Mouse (Mus musculus) layer of hippocampus, adult 6 months (tissue): Measurements from ENCODE around the gene Slc35c2. TPM values are rescaled to one million over a fixed set of nuclear protein-coding genes. Genes with fewer than 3 reads are reported as not detected.

Source experiments
- long read RNA-seq, 2 experiments: library from polyadenylated mRNA; unstranded; transcript quantifications; one replicate each; pipeline ENCODE4 v2.0.0; 2019 to 2020
- polyA plus RNA-seq: library from polyadenylated mRNA; unstranded; fragments of <200 nt; fragmentation: Nextera tagmentation; gene quantifications from 2 replicates; pipeline ENCODE4 v1.2.3, GENCODE M21; 2021

Gene Slc35c2
- polyA plus RNA-seq, result 50.9 and 57.9 TPM in 2 replicates
- long read RNA-seq, experiment 1, transcript Slc35c2-204 (10 exons, 2,008 nt), result major isoform, 21 of 68 reads
- long read RNA-seq, experiment 1, partial matches to known transcripts, result 10 of 68 reads
- long read RNA-seq, experiment 1, other reads (novel, unspliced or antisense), result 34 of 68 reads
- long read RNA-seq, experiment 2, transcript Slc35c2-210 (10 exons, 1,892 nt), result minor isoform, 5 of 219 reads
- long read RNA-seq, experiment 2, transcript Slc35c2-204 (10 exons, 2,008 nt), result major isoform, 57 of 219 reads
- long read RNA-seq, experiment 2, partial matches to known transcripts, result 27 of 219 reads
- long read RNA-seq, experiment 2, other reads (novel, unspliced or antisense), result 126 of 219 reads

DNA sequence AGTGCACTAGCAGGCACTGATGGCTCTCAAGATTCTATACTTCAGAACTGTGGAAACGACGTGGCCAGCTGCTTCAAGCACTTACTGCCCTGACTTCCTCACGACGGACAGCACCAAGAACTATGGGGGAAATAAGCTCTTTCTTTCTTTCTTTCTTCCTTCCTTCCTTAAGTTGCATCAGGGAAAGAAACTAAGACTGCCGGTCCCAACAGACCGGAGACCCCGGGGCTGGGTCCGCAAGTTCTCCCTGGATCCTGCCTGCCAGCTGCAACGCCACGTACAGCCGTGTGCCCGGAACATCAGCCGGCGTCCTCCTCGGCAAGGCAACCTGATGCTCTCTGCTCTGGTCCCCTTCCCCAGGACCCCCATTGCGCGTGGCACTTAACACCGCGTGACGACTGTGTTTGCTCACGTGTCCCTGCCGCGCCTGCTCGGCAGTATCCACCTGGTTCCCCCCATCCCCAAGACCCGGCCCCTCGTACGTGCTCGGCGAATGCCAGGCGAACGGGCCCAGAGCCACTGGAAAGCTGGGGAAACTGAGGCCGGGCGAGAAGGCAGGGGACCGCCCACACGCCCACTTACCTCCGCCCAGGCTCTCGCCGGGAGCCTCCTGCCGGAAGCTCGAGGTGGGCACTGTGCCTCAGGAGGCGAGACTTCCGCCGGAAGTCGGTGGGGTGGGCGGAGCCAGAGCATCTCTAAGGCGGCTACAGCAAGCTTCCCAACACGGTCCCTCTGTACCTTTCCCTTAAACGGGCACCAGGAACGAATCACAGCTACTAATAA, at the start of gene Slc35c2:
Gene Slc35c2, minus strand, starts transcription at position 668 of the 783 bp plus-strand sequence.

DNA sequence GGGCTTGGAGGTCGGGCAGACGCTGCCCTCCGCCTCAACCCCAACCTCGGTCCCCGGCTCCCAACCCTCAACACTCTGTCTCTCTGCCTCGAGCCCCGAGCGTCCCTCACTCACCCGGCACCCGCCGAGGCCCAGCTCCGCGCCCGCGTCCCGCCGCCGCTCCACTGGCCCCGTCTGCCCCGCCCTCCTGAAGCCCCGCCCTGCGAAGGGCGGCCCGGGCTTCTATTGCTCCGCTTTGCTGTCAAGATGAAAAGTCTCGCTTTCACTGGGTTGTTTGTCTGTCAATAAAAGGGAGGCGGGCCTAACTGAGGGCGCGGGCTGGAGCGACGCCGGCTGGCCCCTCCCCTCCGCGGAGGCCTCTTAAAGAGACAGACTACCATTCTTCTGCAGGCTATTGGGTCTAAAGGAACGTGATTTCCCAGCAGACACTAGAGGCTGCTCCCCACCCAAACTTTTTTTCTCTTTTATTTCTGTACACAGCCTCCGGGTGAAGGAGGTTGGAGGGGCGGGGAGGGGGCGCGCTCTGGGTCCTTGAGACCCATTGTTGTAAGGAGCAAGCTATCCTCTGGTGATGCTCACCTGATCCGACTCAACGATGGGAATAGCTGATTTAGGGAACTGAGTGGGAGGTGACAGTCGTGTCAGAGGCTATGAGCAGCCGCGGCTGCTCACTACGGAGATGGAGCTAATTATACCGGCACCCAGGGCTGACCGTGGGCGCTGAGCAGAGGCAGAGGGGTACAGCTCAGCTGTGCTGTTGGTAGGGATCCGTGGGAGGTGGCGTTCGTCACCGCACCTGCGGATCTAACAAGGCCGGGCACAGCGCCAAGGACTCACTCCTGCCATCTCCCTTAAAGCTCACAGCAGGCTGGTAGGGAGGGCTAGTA, 38.9 kb upstream of the Slc35c2 start, which contains the start of gene Elmo2:
Gene Elmo2, minus strand, starts transcription at position 176 of the 887 bp plus-strand sequence.

DNA sequence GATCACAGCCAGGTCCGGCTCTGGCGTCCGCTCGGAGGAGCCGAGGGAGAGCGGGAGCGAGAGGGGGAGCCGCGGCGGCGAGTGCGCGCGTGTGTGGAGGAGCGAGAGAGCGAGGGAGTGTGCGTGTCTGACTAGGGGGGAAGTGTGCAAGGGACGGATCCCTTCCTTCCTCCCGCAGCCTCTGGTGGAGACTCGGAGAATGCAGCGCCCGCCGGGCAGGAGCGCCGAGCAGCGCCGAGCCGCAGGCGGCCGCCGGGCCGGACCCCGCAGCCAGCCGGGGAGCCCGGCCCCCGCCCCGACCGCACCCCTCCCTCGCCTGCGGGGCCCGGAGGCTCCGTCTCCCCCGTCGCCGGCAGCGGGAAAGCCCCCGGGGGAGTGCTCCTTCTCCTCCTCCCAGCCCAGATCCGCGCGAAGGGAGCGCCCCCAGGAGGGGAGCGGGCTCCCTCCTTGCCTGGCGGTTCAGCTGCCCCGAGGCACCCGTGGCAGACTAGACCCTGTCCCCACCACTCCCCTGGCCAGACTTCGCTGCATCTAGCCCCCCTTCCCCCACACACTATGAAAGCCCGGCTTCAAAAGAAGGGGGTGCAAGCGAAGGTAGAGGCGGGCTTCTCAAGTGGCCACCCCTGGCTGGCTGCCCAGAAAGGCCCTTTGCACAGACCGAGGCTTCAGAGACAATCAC, 52.9 kb downstream of the Slc35c2 start, which contains the start of gene Cdh22:
Gene Cdh22, minus strand, starts transcription at position 241 of the 679 bp plus-strand sequence.

Other genes starting within 250 kb of the Slc35c2 start
- 0.45 and 0.64 TPM in 2 replicates for gene Cd40, start 232.2 kb downstream of the Slc35c2 start, polyA plus RNA-seq
- gene 1700025C18Rik, start 197.1 kb downstream of the Slc35c2 start, polyA plus RNA-seq, result not detected in 2 replicates
- gene Cdh22, start 53.0 kb downstream of the Slc35c2 start, polyA plus RNA-seq, result 10.5 and 10.6 TPM in 2 replicates
- 108 and 125 TPM in 2 replicates for gene Elmo2, start 38.6 kb upstream of the Slc35c2 start, polyA plus RNA-seq
- not detected in 2 replicates for gene Zfp663, start 80.9 kb upstream of the Slc35c2 start, polyA plus RNA-seq
- gene Zfp334, start 100.4 kb upstream of the Slc35c2 start, polyA plus RNA-seq, result 4.8 and 6.2 TPM in 2 replicates
- gene Ocstamp, start 112.5 kb upstream of the Slc35c2 start, polyA plus RNA-seq, result not detected in 2 replicates
- 7.9 and 8.0 TPM in 2 replicates for gene Slc13a3, start 185.4 kb upstream of the Slc35c2 start, polyA plus RNA-seq
- 15.6 and 16.3 TPM in 2 replicates for gene Trp53rka, start 205.5 kb upstream of the Slc35c2 start, polyA plus RNA-seq
- 1.7 and 2.2 TPM in 2 replicates for gene Slc2a10, start 215.9 kb upstream of the Slc35c2 start, polyA plus RNA-seq